Mouse (Mus musculus) adipocyte (in vitro differentiated cells): Measurements from ENCODE around the gene Usp13.

Experiments used
- DNase-seq: peaks from one replicate; pipeline ENCODE4 v3.0.0-alpha.2; 2016; ENCODE audit warnings: low spot score

Usp13 gene

DNA sequence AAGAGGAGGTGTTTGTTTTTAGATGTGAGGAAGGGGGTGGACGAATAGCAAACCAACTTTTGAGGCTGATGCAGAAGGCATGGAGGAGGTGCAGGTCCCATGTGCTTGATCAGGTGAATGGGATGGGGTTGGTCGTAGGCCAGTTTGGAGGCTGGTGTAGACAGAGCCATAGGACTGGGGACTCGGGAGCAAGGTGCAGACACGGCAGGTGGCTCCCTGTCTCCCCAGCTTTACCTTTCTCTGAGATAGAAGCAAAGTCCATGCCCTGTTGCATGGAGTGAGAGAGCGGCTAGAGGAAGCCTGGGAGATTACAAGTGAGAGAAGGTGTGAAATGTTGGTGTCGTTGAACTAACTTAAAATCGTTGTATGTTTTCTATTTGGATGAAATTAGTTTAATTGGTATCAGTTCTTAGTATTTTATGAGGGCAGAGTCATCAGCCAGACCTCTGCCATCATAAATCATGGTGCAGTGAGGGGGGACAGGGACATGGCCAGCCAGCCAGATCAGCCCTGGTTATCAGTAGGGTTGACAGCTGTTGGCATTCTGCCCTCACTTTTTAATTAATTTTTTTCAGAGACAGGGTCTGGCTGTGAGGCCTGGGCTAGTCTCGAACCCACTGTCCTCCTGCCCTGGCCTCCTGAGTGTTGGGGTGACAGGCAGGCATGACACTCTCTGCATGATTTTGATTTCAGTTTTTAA is 122.6 kb downstream of the Usp13 start:
- no peak for DNase-seq

DNA sequence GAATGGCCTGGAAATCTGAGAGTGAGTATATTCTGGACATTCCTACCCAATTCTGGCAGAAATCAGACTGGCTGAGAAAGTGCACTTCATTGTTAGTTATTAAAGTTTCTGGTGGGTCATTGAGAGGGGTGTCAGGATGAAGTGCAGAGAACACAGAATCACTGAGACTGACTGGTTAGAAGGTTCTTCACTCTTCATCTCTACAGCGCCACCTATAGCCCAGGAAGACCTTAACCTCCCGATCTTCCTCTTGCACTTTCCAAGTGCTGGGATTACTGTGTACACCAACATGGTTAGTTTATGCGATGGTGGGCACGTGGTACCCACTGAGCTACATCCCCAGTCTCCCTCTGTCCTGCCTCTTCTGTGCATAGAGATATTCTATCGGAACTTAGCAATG is 130.1 kb downstream of the Usp13 start:
- no peak for DNase-seq

DNA sequence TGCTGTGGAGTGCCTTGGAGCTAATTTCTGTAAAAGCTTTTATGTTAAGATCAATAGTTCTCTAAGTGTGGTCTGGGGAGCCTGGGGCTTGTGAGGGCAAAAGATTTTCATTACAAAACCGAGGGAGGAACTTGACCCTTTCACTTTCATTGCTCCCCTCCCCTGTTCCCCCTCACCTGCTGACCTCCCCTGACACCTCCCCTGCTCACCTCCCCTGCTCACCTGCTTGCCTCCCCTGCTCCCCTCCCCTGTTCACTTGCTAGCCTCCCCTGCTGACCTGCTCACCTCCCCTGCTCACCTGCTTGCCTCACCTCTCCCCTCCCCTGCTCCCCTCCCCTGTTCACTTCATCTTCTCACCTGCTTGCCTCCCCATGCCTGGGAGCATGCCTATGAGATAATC is 134.0 kb downstream of the Usp13 start:
- DNase-seq: no peak

DNA sequence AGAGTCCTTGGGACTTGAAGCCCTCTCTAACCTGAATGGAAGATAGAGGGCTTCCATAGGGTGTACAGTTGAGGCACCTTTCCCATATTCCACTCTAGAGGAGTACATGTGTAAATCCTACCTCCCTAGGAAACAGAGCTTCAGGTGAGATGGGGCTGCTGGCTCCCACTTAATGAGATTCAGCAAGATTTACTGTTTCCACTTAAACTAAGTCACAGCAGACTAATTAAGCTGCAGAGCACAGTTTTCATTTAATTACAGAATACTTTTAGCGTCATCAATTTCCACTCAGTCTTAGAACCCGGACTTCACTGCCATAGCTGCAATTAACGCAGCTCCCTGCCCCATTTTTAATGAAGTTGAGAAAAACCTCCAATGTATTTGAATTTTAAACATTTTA is 144.1 kb downstream of the Usp13 start:
- no peak for DNase-seq

DNA sequence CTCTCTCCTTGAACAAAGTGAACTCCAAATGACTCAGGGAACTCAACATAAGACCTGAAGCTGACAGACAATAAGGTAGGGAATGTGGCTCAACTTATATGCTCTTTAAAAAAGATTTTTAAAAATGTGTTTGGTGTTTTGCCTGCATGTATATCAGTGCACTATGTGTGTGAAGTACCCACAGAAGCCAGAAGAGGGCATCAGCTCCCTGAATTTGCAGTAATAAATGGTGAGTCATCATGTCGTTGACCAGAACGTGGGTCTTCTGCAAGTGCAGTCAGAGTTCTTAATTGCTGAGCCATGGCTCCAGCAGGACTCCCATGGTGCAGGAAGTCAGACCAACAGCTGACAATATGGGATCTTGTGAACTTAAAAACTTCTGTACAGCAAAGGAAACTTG is 148.2 kb downstream of the Usp13 start:
- peak; percentile 2 for DNase-seq

DNA sequence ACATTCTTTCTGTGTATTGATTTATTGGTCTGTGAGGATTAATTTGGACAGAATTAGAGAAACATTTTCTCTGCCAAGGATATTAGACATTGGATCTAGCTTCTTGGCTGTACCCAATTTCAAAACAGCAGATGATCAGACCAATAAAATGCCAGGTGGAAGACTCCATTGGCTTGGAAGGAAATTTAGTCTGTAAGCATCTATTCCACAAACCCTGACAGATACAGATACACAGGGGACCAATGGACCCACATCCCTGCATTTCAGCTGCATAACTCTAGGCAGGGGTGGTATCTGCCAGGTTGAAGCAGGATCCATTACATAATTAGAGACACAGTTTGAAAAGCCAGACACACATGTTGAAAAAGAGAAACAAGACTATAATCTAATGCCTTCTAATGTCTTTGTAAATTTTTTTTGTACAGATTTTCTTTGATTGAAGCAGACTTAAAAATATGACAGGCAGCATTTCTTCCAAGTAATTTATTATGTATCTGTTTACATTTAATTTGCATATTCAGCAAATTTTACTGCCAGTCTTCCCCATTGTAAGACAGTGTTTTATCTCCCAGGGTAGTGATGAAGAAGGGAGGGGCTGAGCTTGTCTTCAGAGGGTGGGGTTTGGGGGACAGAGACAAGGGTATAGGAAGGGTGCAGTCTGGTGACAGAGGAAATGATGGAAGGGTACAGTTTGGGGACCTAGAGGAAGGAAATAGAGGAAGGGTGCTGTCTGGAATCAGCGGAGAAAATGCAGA is 151.5 kb downstream of the Usp13 start:
- DNase-seq: no peak

DNA sequence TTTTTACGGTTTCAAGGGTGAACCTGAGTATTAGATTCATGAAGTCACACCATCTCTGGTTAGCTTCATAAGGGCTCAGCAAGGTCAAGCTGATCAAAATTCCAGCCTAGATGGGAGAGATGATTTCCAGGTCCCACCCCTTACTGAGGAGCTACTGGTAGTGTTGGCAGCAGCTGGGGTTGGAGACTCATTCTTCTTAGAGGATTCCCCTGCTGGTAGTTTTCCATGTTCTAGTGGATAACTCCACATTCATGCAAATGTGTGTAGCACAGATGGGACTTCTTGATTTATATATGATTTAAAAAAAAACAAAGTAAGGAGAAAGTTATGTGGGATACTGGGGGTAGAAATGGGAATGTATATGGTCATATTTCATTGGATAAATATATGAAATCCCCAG is 152.9 kb downstream of the Usp13 start:
- DNase-seq: no peak

DNA sequence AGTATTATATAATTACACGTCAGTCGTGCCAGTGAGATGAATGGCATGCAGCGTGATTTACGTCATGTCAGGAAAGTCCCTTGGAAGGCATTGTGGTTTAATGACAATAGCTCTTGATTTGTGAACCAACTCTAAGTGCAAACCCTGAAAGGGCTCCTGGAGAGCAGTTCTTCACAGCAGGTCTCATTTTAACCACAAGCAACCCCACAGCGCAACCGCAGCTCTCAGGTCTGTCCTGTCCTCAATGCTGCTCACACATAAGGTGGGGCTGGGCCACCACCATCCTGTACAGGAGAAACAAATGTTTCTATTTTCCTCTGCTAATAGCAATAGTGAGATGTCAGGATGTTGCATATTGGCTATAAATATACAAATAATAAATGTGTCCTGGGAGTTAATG is 161.9 kb downstream of the Usp13 start:
- no peak for DNase-seq

DNA sequence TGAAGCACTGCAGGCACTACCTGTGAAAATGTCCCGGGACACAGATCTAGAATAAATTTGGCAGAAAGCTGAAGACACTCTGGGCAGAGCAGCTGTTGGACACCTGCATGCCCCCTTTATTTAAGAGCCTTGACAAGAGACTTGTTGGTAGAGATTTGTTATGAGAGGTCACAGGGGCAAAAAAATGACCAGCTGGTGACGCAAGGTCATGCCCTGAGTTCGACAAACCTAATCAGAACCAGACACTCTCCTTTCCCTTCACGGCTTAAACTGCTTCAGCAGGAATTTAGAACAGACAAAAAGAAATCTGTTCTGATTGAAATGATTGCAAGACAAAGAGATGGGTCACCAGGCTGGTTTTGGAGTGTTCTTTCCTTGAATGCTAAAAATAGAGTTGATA is 162.6 kb downstream of the Usp13 start:
- DNase-seq: no peak

DNA sequence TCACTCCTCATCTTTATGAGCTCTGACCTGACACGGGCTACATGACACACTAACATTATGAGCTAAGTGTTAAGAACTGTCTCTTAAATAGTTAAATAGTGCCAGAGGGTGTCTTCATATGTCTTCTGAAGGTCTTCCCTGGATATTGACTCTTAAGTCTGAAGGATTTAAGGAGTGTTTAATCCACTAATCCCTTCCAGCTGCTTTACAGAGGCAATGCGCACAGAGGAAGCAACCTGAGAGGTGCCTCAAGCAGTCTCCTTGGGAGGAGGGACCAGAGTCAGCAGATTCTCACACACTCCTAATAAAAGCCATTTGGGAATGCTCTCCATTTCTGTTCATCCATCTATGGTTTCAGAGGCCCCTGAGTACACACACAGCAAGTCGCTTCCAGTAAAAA is 167.8 kb downstream of the Usp13 start:
- no peak for DNase-seq
